Mouse (Mus musculus) ES-E14 (cell line): Measurements from ENCODE around the gene Isoc2b. TPM values are rescaled to one million over a fixed set of nuclear protein-coding genes. Genes with fewer than 3 reads are reported as not detected.
A peak's percentile ranks its signal among the peaks of the same experiment; 100 is the strongest.

Experiments
- DNase-seq: peaks from one replicate; pipeline ENCODE4 v3.0.0-alpha.2; 2013; ENCODE audit warnings: low read depth, low spot score
- H3K27ac ChIP-seq: 2 replicates; pipeline ENCODE4 v1.5.1; 2012; ENCODE audit warnings: low read depth, mild to moderate bottlenecking, low read length, moderate library complexity, mixed read lengths; ENCODE audit not compliant: poor library complexity, insufficient read depth, severe bottlenecking
- H3K36me3 ChIP-seq: 2 replicates; pipeline ENCODE4 v1.6.1; 2012; ENCODE audit warnings: mild to moderate bottlenecking, low read length, moderate library complexity, mixed read lengths; ENCODE audit not compliant: control insufficient read depth, poor library complexity, insufficient read depth, severe bottlenecking
- H3K4me1 ChIP-seq, 2 experiments: fragments of 150-350 bp in 1 of 2; sonication (generic) in 1 of 2; 2 replicates each; pipeline ENCODE4 v1.6.1; 2012; ENCODE audit warnings: low read length in 2 of 2, mild to moderate bottlenecking in 1 of 2, mixed read lengths in 1 of 2; ENCODE audit not compliant: control insufficient read depth in 2 of 2, insufficient read depth in 2 of 2, poor library complexity in 1 of 2
- H3K4me3 ChIP-seq, 2 experiments: fragments of 150-350 bp in 1 of 2; sonication (generic) in 1 of 2; 2 replicates each; pipeline ENCODE4 v1.5.1; 2012; ENCODE audit warnings: low read length in 2 of 2, low read depth in 1 of 2, mild to moderate bottlenecking in 1 of 2, mixed read lengths in 1 of 2; ENCODE audit not compliant: insufficient read depth in 1 of 2, poor library complexity in 1 of 2, severe bottlenecking in 1 of 2
- H3K9ac ChIP-seq: 2 replicates; pipeline ENCODE4 v1.6.1; 2012; ENCODE audit warnings: low read depth, mild to moderate bottlenecking, low read length, mixed read lengths; ENCODE audit not compliant: poor library complexity, insufficient read depth, severe bottlenecking
- H3K9me3 ChIP-seq: fragments of 150-350 bp; sonication (generic); 2 replicates; pipeline ENCODE4 v1.6.1; 2012; ENCODE audit warnings: low read depth, mild to moderate bottlenecking, low read length; ENCODE audit not compliant: control insufficient read depth, insufficient read depth
- CHD2 ChIP-seq: IDR thresholded peaks from 2 replicates; pipeline ENCODE4 v1.6.1; 2014; ENCODE audit warnings: mild to moderate bottlenecking, low read depth, low read length, inconsistent platforms
- HCFC1 ChIP-seq: IDR thresholded peaks from 2 replicates; pipeline ENCODE4 v1.6.1; 2012; ENCODE audit warnings: low read length, inconsistent platforms, borderline replicate concordance; ENCODE audit not compliant: insufficient read depth
- MAFK ChIP-seq: IDR thresholded peaks from 2 replicates; pipeline ENCODE4 v1.6.1; 2014; ENCODE audit warnings: mild to moderate bottlenecking, low read depth, low read length, inconsistent platforms; ENCODE audit not compliant: insufficient read depth
- ZC3H11A ChIP-seq: IDR thresholded peaks from 2 replicates; pipeline ENCODE4 v1.6.1; 2012; ENCODE audit warnings: low read depth, mild to moderate bottlenecking, inconsistent platforms, low read length, borderline replicate concordance
- ZNF384 ChIP-seq: IDR thresholded peaks from 2 replicates; pipeline ENCODE4 v1.6.1; 2012; ENCODE audit warnings: low read depth, low read length, inconsistent platforms
- in situ Hi-C, 2 experiments: fragments of 600-800 bp; cut with MboI; formaldehyde crosslinking; loops; one replicate each; pipeline ENCODE4 v1.15.1; 2025; ENCODE audit warnings: low sequenced_read_pairs in 2 of 2, inconsistent platforms in 1 of 2; ENCODE audit not compliant: unreplicated experiment in 2 of 2
- total RNA-seq: library from RNA; depleted of rRNA; stranded (reverse); fragments of 300-350 nt; gene quantifications from 2 replicates; pipeline ENCODE4 v1.2.3, GENCODE M21; 2012

Gene Isoc2b
- total RNA-seq, 1 experiment: 3.7 TPM

- Histone ChIP-seq H3K4me3 (no peak overlapping the region), H3K4me1 (0 out of 4 replicates have a peak, but pooled peaks cover 0 to 2% of the 10 kb centered on the region in 2 experiments), H3K27ac (no peak overlapping the region), H3K36me3 (no peaks in the 10 kb centered on the region), H3K9me3 (no peaks in the 10 kb centered on the region), H3K9ac (no peak overlapping the region)
- TF ChIP-seq ZNF384 (no peak), MAFK (no peak), CHD2 (no peak), HCFC1 (no peak), ZC3H11A (no peak)
- in situ Hi-C loops: no loop called here
- no peak for DNase-seq
Measured at GRCm38 (mm10) chr7:4853613-4854012, 16.4 kb downstream of the Isoc2b start.

DNA sequence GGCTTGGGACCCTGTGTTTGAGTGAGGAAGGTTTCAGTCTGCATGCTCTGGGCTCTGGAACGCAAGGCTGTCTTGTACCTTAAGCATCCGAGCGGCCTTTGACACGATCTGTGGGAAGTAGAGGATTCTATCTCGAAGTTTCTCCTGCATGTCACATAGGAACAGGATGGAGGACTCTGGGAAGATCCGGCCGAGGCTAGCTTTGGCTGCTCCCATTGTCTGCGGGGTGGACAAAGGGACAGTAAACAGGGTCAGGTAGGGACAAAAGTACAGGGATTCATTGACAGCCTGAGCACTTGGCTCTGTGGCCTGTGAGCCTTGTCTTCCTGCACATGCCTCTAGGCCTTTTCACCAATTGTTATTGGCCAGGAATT is 18.8 kb downstream of the Isoc2b start:
- TF ChIP-seq HCFC1 (no peak), ZC3H11A (no peak), MAFK (no peak), ZNF384 (no peak)
- DNase-seq: no peak
- Histone ChIP-seq H3K9ac (no peak overlapping the region), H3K4me3 (no peak overlapping the region), H3K4me1 (no peaks in the 10 kb centered on the region), H3K36me3 (no peaks in the 10 kb centered on the region), H3K9me3 (no peaks in the 10 kb centered on the region), H3K27ac (no peak overlapping the region)
- in situ Hi-C loops: no loop called here

- Histone ChIP-seq H3K36me3 (no peaks in the 10 kb centered on the region), H3K9me3 (no peaks in the 10 kb centered on the region), H3K4me1 (no peaks in the 10 kb centered on the region), H3K4me3 (no peak overlapping the region), H3K27ac (no peak overlapping the region), H3K9ac (no peak overlapping the region)
- TF ChIP-seq ZC3H11A: no peak
- TF ChIP-seq CHD2: no peak
- TF ChIP-seq MAFK: no peak
- TF ChIP-seq HCFC1: no peak
- no peak for TF ChIP-seq ZNF384
- in situ Hi-C loops: no loop called here
- no peak for DNase-seq
Measured at GRCm38 (mm10) chr7:4850621-4851314, 19.3 kb downstream of the Isoc2b start.

DNA sequence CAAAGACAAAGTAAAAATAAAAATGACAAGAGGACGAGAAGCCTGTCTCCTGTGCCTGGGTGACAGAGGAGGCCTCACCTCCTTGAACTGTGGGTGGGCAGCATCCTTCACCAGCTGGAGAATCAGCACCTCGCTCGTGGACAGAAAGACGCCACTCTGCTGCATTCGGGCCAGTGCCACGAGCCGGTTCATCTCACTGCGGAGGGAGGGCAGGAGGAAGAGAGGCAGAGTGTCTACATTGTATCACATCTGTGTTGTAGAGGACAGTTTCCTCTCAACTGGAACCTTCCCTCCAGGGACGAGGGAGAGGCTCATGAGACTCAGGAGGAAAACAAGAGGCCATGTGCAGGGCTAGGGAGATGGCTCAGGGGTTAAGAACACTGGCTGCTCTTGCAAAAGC is 20.7 kb downstream of the Isoc2b start:
- no peak overlapping the region for H3K9ac ChIP-seq
- no peak for DNase-seq
- H3K4me1 ChIP-seq: peaks cover 0 to 1% of the 10 kb centered on the region in 2 experiments; a peak in 1 of 4 replicates
- no peaks in the 10 kb centered on the region for H3K9me3 ChIP-seq
- in situ Hi-C loops: no loop called here
- H3K4me3 ChIP-seq: no peak overlapping the region
- no peak overlapping the region for H3K27ac ChIP-seq
- TF ChIP-seq MAFK (no peak), ZC3H11A (no peak), CHD2 (no peak), ZNF384 (no peak), HCFC1 (no peak)
- H3K36me3 ChIP-seq: no peaks in the 10 kb centered on the region

GRCm38 (mm10) chr7:4844917-4845309 is 25.1 kb downstream of the Isoc2b start:
- peak overlapping the region; percentile 49; the same call in 1 of the 2 replicates for H3K9ac ChIP-seq
- H3K27ac ChIP-seq: no peak overlapping the region
- H3K9me3 ChIP-seq: no peaks in the 10 kb centered on the region
- in situ Hi-C loops: no loop called here
- H3K4me1 ChIP-seq: peaks cover 2 to 14% of the 10 kb centered on the region in 2 experiments; a peak in 2 of 4 replicates
- DNase-seq: peak; percentile 92
- H3K4me3 ChIP-seq: peak overlapping the region; percentile 63 to 75
- no peaks in the 10 kb centered on the region for H3K36me3 ChIP-seq
- TF ChIP-seq HCFC1: no peak
- TF ChIP-seq ZC3H11A: no peak
- TF ChIP-seq CHD2: peak; percentile 47; the same call in 1 of the 2 replicates
